Mouse (Mus musculus): ENCODE measurements around the gene Hand2.

GRCm38 (mm10) chr8:57328931-57329341, 8.2 kb downstream of the Hand2 start:
- no peak for TF ChIP-seq CTCF (IDR thresholded peaks at IDR 0.05; ENCODE audit: extremely low read depth, insufficient read depth, low read length)
- no peak for TF ChIP-seq POLR2A (IDR thresholded peaks at IDR 0.05; ENCODE audit: extremely low read depth, insufficient read depth, low read length)

Measured in cortical plate, adult 2 months (tissue).